ENCODE assay signal across 8 mouse cellular contexts in genomic region chr14:46883871-46884441, GRCm38 (mm10). TPM values are rescaled to one million over a fixed set of nuclear protein-coding genes. Genes with fewer than 3 reads are reported as not detected.
A peak's percentile ranks its signal among the peaks of the same experiment; 100 is the strongest.
DNase-seq lines count a peak whose midpoint lies in the region; ATAC-seq and TF ChIP-seq lines count a peak whose summit lies in the region.

No protein-coding gene starts in this region.

- TF ChIP-seq POLR2A in cerebellum, adult 2 months (IDR thresholded peaks at IDR 0.05; ENCODE audit: borderline replicate concordance, insufficient read depth, low read length) = no peak

- H3K9ac ChIP-seq in ES-E14 (ENCODE audit: insufficient read depth, low read depth, low read length, poor library complexity, severe bottlenecking) = 0 out of 2 replicates have a peak overlapping the region, but pooled peaks have one; percentile 1
- H3K9ac ChIP-seq in hindbrain, embryonic 13.5 days = peak overlapping the region; percentile 77

- H3K27me3 ChIP-seq in cerebellum, adult 2 months (ENCODE audit: control insufficient read depth, insufficient read depth, low read length) = no peaks in the 10 kb centered on the region
- peaks cover 17% of the 10 kb centered on the region for H3K27me3 ChIP-seq in hindbrain, embryonic 13.5 days

- H3K4me3 ChIP-seq in ES-E14 (ENCODE audit: insufficient read depth in 1 of 2, low read depth in 1 of 2, low read length in 2 of 2, poor library complexity in 1 of 2, severe bottlenecking in 1 of 2) = peak overlapping the region; percentile 72 to 85
- H3K4me3 ChIP-seq in cerebellum, adult 2 months (replicated peaks; ENCODE audit: insufficient read depth, low read depth, low read length) = peak overlapping the region; percentile 56
- peak overlapping the region; percentile 60 for H3K4me3 ChIP-seq in hindbrain, embryonic 13.5 days

- peak; percentile 19 for ATAC-seq in hindbrain, embryonic 13.5 days (ENCODE audit: low FRiP score)
- ATAC-seq in megakaryocyte-erythroid progenitor cell, adult 5-6 weeks (replicated peaks; ENCODE audit: low FRiP score, low TSS enrichment, poor library complexity, severe bottlenecking) = no peak

- no peak overlapping the region for H3K27ac ChIP-seq in ES-E14 (ENCODE audit: insufficient read depth, low read depth, low read length, poor library complexity, severe bottlenecking)
- H3K27ac ChIP-seq in cerebellum, adult 2 months (ENCODE audit: insufficient read depth, low read length) = no peak overlapping the region
- peak overlapping the region; percentile 84 for H3K27ac ChIP-seq in hindbrain, embryonic 13.5 days

- WGBS in cerebellum, adult 2 months = under 1% methylated on average over 29 of the region's 29 CpGs
- WGBS in hindbrain, embryonic 13.5 days = under 1% methylated on average over 29 of the region's 29 CpGs

- peaks cover 0 to 5% of the 10 kb centered on the region in 2 experiments; a peak in 1 of 4 replicates for H3K4me1 ChIP-seq in ES-E14 (ENCODE audit: control insufficient read depth in 2 of 2, insufficient read depth in 2 of 2, low read length in 2 of 2, poor library complexity in 1 of 2)
- H3K4me1 ChIP-seq in cerebellum, adult 2 months (ENCODE audit: control insufficient read depth, insufficient read depth, low read length) = no peaks in the 10 kb centered on the region
- peaks cover 32% of the 10 kb centered on the region for H3K4me1 ChIP-seq in hindbrain, embryonic 13.5 days (replicated peaks)

- no peaks in the 10 kb centered on the region for H3K9me3 ChIP-seq in ES-E14 (ENCODE audit: control insufficient read depth, insufficient read depth, low read depth, low read length)
- no peaks in the 10 kb centered on the region for H3K9me3 ChIP-seq in hindbrain, embryonic 13.5 days

- DNase-seq in ES-E14 (ENCODE audit: low read depth, low spot score) = no peak
- DNase-seq in cerebellum, adult 2 months = peak; percentile 58 to 73
- peak; percentile 29 to 32 for DNase-seq in frontal cortex, postnatal 25 days (ENCODE audit: low spot score in 2 of 2)
- peak; percentile 47 to 50 for DNase-seq in layer of hippocampus, postnatal 36 days
- peak; percentile 27 for DNase-seq in lung, postnatal 25 days (ENCODE audit: low spot score)
- DNase-seq in right cerebral cortex, adult 18-20 months = peak; percentile 48

- no peak for TF ChIP-seq CTCF in cerebellum, adult 2 months (IDR thresholded peaks at IDR 0.05; ENCODE audit: borderline replicate concordance, insufficient read depth, low read depth, low read length)

- no peaks in the 10 kb centered on the region for H3K36me3 ChIP-seq in ES-E14 (ENCODE audit: control insufficient read depth, insufficient read depth, low read length, poor library complexity, severe bottlenecking)
- no peaks in the 10 kb centered on the region for H3K36me3 ChIP-seq in hindbrain, embryonic 13.5 days

- in situ Hi-C loops in ES-E14 (cut with MboI; ENCODE audit: low sequenced_read_pairs in 2 of 2, unreplicated experiment in 2 of 2) = no loop called here

- H3K4me2 ChIP-seq in hindbrain, embryonic 13.5 days = peak overlapping the region; percentile 94

TF ChIP-seq in ES-E14, 5 proteins besides CTCF, POLR2A, EP300 and RAD21:
- TF ChIP-seq MAFK (IDR thresholded peaks at IDR 0.05; ENCODE audit: insufficient read depth, low read depth, low read length) = no peak
- no peak for TF ChIP-seq CHD2 (IDR thresholded peaks at IDR 0.05; ENCODE audit: low read depth, low read length)
- no peak for TF ChIP-seq HCFC1 (IDR thresholded peaks at IDR 0.05; ENCODE audit: borderline replicate concordance, insufficient read depth, low read length)
- TF ChIP-seq ZC3H11A (IDR thresholded peaks at IDR 0.05; ENCODE audit: borderline replicate concordance, low read depth, low read length) = no peak
- no peak for TF ChIP-seq ZNF384 (IDR thresholded peaks at IDR 0.05; ENCODE audit: low read depth, low read length)

RNA-seq across cellular contexts. Expression of gene Samd4, which starts 1.3 kb away (rescaled TPM):
- total RNA-seq in ES-E14 (2012; rRNA removed) = 4.2 and 5.7 TPM in 2 replicates
- polyA plus RNA-seq in cerebellum, adult 2 months (2012; rRNA removed) = 23.8 and 24.0 TPM in 2 replicates
- 3.6 and 3.9 TPM in 2 replicates for polyA plus RNA-seq in hindbrain, embryonic 13.5 days (2015; fragmentation: Nextera tagmentation; extraction: Ambion mirVana)
- total RNA-seq in layer of hippocampus, postnatal 36 days (2021) = 10 to 100 TPM; 11.3 to 13.0 TPM
- total RNA-seq in megakaryocyte-erythroid progenitor cell, adult 5-6 weeks (2014; fragmentation: Nextera tagmentation) = 0.07 and 4.2 TPM in 2 replicates
- 0.15 and 0.61 TPM in 2 replicates for total RNA-seq in megakaryocyte-erythroid progenitor cell, adult 5-6 weeks (2017)

RNA-seq across cellular contexts. Expression of gene Cgrrf1, which starts 52.0 kb away (rescaled TPM):
- 6.6 and 10.5 TPM in 2 replicates for total RNA-seq in ES-E14 (2012; rRNA removed)
- 63.4 and 63.6 TPM in 2 replicates for polyA plus RNA-seq in cerebellum, adult 2 months (2012; rRNA removed)
- 19.5 and 23.4 TPM in 2 replicates for polyA plus RNA-seq in hindbrain, embryonic 13.5 days (2015; fragmentation: Nextera tagmentation; extraction: Ambion mirVana)
- 10 to 100 TPM; 24.1 to 24.3 TPM for total RNA-seq in layer of hippocampus, postnatal 36 days (2021)
- 21.1 and 21.5 TPM in 2 replicates for total RNA-seq in megakaryocyte-erythroid progenitor cell, adult 5-6 weeks (2014; fragmentation: Nextera tagmentation)
- total RNA-seq in megakaryocyte-erythroid progenitor cell, adult 5-6 weeks (2017) = 7.8 and 18.8 TPM in 2 replicates
